ENCODE assay signal across 8 mouse cellular contexts in genomic region chr3:69598261-69599165, GRCm38 (mm10). TPM values are rescaled to one million over a fixed set of nuclear protein-coding genes. Genes with fewer than 3 reads are reported as not detected.
DNase-seq lines count a peak whose midpoint lies in the region; ATAC-seq and TF ChIP-seq lines count a peak whose summit lies in the region.

TSS of gene B3galnt1 (minus strand) at chr3:69598960.

- peak within 1 kb of the TSS; percentile 77 for H3K4me2 ChIP-seq in forebrain, embryonic 16.5 days (ENCODE audit: low read length)

- peak within 1 kb of the TSS; percentile 70 to 82 for H3K4me3 ChIP-seq in ES-E14 (ENCODE audit: insufficient read depth in 1 of 2, low read depth in 1 of 2, low read length in 2 of 2, poor library complexity in 1 of 2, severe bottlenecking in 1 of 2)
- peak within 1 kb of the TSS; percentile 83 for H3K4me3 ChIP-seq in forebrain, embryonic 16.5 days (replicated peaks; ENCODE audit: low read length)
- peak within 1 kb of the TSS; percentile 79 for H3K4me3 ChIP-seq in olfactory bulb, adult 2 months (ENCODE audit: insufficient read depth, low read depth, low read length)

- peak; percentile 53 for TF ChIP-seq POLR2A in olfactory bulb, adult 2 months (IDR thresholded peaks at IDR 0.05; ENCODE audit: insufficient read depth, low read depth, low read length)

- TF ChIP-seq CTCF in olfactory bulb, adult 2 months (IDR thresholded peaks at IDR 0.05; ENCODE audit: insufficient read depth, low read depth, low read length): 0 out of 2 replicates have a peak, but pooled peaks have one; percentile 7

- H3K9me3 ChIP-seq in ES-E14 (ENCODE audit: control insufficient read depth, insufficient read depth, low read depth, low read length): no peaks in the 10 kb centered on the region
- no peaks in the 10 kb centered on the region for H3K9me3 ChIP-seq in forebrain, embryonic 16.5 days (ENCODE audit: control insufficient read depth, low read length)

- no peak for DNase-seq in ES-E14 (ENCODE audit: low read depth, low spot score)
- peak; percentile 48 for DNase-seq in cerebellum, adult 11 months
- peak; percentile 63 to 65 for DNase-seq in heart, postnatal 14 days
- DNase-seq in layer of hippocampus, adult 18-20 months (ENCODE audit: low spot score in 2 of 2): peak; percentile 30 to 62
- DNase-seq in lung, adult 18-20 months: peak; percentile 48 to 53
- DNase-seq in urinary bladder, postnatal 36 days (ENCODE audit: low spot score in 2 of 2): peak; percentile 20 to 48

- under 1% methylated on average over 91 of the region's 99 CpGs for WGBS in forebrain, embryonic 16.5 days
- WGBS in olfactory bulb, adult 2 months: under 1% methylated on average over 90 of the region's 99 CpGs

- no peaks in the 10 kb centered on the region for H3K36me3 ChIP-seq in ES-E14 (ENCODE audit: control insufficient read depth, insufficient read depth, low read length, poor library complexity, severe bottlenecking)
- H3K36me3 ChIP-seq in forebrain, embryonic 16.5 days (ENCODE audit: control insufficient read depth, insufficient read depth): no peaks in the 10 kb centered on the region

- no peak within 1 kb of the TSS for H3K27ac ChIP-seq in ES-E14 (ENCODE audit: insufficient read depth, low read depth, low read length, poor library complexity, severe bottlenecking)
- peak within 1 kb of the TSS; percentile 76 for H3K27ac ChIP-seq in forebrain, embryonic 16.5 days (ENCODE audit: low read length)
- H3K27ac ChIP-seq in olfactory bulb, adult 2 months (ENCODE audit: insufficient read depth, low read depth, low read length): peak within 1 kb of the TSS; percentile 54

- in situ Hi-C loops in ES-E14 (cut with MboI; ENCODE audit: low sequenced_read_pairs in 2 of 2, unreplicated experiment in 2 of 2): no loop called here

- peak within 1 kb of the TSS; percentile 73 for H3K9ac ChIP-seq in ES-E14 (ENCODE audit: insufficient read depth, low read depth, low read length, poor library complexity, severe bottlenecking)
- peak within 1 kb of the TSS; percentile 93 for H3K9ac ChIP-seq in forebrain, embryonic 16.5 days (replicated peaks; ENCODE audit: low read depth, low read length)

- ATAC-seq in forebrain, embryonic 16.5 days: peak; percentile 87

- peaks cover 4 to 7% of the 10 kb centered on the region in 2 experiments; a peak in 3 of 4 replicates for H3K4me1 ChIP-seq in ES-E14 (ENCODE audit: control insufficient read depth in 2 of 2, insufficient read depth in 2 of 2, low read length in 2 of 2, poor library complexity in 1 of 2)
- H3K4me1 ChIP-seq in forebrain, embryonic 16.5 days (replicated peaks; ENCODE audit: control insufficient read depth, insufficient read depth, low read length): peaks cover 26% of the 10 kb centered on the region
- H3K4me1 ChIP-seq in olfactory bulb, adult 2 months (ENCODE audit: control insufficient read depth, insufficient read depth, low read length): peaks cover 15% of the 10 kb centered on the region

- no peaks in the 10 kb centered on the region for H3K27me3 ChIP-seq in forebrain, embryonic 16.5 days (replicated peaks; ENCODE audit: control insufficient read depth, insufficient read depth, low read length)

- intact Hi-C loops in heart, postnatal 14 days (cut with DNase I): loop anchor here (2.0 kb wide), 1 partner anchor 104 kb away; no protein-coding TSS in a partner anchor

TF ChIP-seq in ES-E14, 5 proteins besides CTCF, POLR2A, EP300 and RAD21:
- TF ChIP-seq CHD2 (IDR thresholded peaks at IDR 0.05; ENCODE audit: low read depth, low read length) (no peak), HCFC1 (IDR thresholded peaks at IDR 0.05; ENCODE audit: borderline replicate concordance, insufficient read depth, low read length) (no peak), ZNF384 (IDR thresholded peaks at IDR 0.05; ENCODE audit: low read depth, low read length) (no peak), MAFK (IDR thresholded peaks at IDR 0.05; ENCODE audit: insufficient read depth, low read depth, low read length) (no peak), ZC3H11A (IDR thresholded peaks at IDR 0.05; ENCODE audit: borderline replicate concordance, low read depth, low read length) (no peak)

RNA-seq across cellular contexts. Expression of gene B3galnt1, which starts in this region (rescaled TPM):
- 13.7 and 19.7 TPM in 2 replicates for total RNA-seq in ES-E14 (2012; rRNA removed)
- polyA plus RNA-seq in forebrain, embryonic 16.5 days (2015; fragmentation: Nextera tagmentation; extraction: Ambion mirVana): 94.8 and 103 TPM in 2 replicates
- 1 to 10 TPM; 2.8 to 3.2 TPM for total RNA-seq in heart, postnatal 14 days (2021)
- 10 to 100 TPM; 42.8 to 44.7 TPM for total RNA-seq in layer of hippocampus, adult 18-20 months (2021)
- not detected in 2 replicates for polyA plus RNA-seq in olfactory bulb, adult 2 months (2012; ENCODE audit: insufficient read depth, insufficient read length, low replicate concordance, missing spikeins)
